Mouse (Mus musculus) left cerebral cortex, postnatal 4 days (tissue): Measurements from ENCODE around the gene Nodal. TPM values are rescaled to one million over a fixed set of nuclear protein-coding genes. Genes with fewer than 3 reads are reported as not detected.

Source experiments
- DNase-seq: peaks from one replicate; pipeline ENCODE4 v3.0.0-alpha.2; 2022
- intact Hi-C: fragments of 180-260 bp; cut with DNase I; formaldehyde crosslinking; loops from one replicate; pipeline ENCODE4 v1.15.1; 2025
- total RNA-seq, 2 experiments: library from RNA; stranded (reverse); gene quantifications; 2 replicates each; pipeline ENCODE4 v1.2.3; 2021

Nodal gene
- total RNA-seq, result under 1 TPM in 1 of 2 experiments, not detected in 1; 0.18 TPM

DNA sequence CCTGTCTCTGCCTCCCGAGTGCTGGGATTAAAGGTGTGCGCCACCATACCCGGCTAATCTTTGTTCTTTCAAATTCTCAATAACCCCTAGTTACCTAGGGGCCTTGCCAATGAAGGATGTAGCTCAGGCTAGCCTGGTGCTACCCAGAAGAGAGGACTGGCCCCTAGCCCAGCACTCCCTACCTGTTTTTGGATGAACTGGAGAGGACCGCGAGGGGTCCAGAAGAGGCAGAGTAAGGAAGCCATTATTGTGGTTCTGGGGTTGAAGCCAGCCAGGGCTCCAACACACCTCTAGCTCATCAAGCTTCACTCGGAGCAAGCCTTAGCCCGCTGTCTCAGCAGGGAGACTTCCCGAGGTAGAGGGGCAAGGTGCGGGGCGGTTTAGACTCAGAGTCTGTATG, at the start of gene Nodal:
Gene Nodal (plus strand): TSS at position 301 of the 400 bp plus-strand sequence.
- no peak for DNase-seq
- intact Hi-C loops, result no loop called here

DNA sequence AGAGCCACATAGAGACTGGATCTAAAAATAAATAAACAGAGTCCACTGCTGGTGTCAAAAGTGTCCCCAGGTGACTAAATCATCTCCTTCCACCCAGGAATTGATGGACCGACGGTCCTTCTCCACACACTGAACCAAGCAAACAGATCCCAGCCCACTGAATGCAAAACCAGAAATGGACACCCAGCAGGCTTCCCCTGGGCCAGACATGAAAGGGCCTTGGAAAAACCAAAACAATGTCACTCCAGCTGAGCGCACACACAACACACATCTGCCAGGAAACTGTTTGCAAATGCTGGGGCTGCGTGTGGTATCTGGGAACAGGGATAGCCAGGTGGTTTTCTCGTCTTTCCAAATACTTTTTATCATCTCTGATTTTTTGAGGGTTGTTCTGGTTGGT, 48.0 kb upstream of the Nodal start:
- no peak for DNase-seq

DNA sequence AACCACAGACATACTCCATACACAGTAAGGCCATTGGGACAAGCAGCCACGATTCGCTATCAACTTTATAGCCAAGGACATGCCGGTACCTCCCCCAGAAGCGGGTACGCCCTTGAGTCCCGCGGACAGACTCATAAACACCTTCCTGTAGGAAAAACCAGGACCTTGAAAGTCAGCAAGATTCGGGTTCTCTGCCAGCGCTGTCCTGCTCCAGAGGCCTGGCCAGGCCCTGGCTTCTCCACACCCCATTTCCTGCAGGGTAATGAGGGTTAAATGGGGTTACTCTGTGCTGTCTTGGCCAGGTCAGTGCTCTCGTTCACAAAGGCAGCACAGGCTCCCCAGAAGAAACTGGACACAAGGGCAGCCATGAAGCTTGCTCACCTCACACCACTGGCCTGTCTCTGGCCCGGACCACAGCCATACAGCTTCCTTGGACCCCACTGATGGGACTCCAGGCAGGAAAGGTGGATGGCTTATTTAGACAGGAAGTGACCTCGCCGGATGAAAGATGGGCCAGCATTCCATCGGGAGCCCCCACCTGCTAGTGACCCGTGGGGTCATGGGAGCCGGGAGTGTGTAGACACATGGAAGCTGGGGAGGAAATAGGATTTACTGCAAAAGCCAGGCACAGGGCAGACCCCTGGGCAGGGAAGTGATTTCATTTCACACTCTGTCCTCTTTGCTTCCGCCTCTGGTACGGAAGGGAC, 47.3 kb upstream of the Nodal start:
- intact Hi-C loops, result no loop called here
- DNase-seq, result no peak

More for the DNA sequence above, 48.0 kb upstream of the Nodal start:
- intact Hi-C loops, result no loop called here

DNA sequence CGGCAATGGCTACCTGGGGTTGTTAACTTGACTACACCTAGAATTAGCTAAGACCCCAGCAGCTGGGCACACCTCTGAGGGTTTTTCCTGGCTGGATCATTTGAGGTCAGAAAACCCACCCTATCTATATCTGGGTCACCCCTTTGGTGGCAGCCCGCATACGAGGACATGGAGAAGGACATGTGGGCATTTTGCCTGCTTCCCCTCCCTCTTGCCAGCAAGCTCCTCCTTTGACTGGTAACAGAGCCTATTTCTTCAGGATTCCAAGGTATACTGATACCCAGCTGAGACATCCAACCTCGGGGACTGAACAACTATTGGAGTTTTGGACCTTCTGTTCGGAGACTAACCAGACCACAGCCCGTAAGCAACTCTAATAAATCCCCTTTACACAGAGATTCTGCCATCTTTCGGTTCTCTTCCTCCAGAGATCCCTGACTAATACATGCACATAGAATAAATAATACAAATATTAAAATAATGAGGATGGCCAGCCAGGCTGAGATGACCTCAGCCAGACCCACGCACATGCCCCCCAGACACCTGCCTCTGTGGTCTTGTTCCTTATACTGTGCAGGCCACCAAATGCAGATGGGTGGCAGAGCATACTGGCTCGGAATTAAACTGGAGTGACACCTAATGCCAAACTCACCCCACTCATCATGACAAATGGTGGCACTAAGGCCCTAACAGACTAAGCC, 45.7 kb upstream of the Nodal start:
- no peak for DNase-seq
- intact Hi-C loops, result no loop called here

DNA sequence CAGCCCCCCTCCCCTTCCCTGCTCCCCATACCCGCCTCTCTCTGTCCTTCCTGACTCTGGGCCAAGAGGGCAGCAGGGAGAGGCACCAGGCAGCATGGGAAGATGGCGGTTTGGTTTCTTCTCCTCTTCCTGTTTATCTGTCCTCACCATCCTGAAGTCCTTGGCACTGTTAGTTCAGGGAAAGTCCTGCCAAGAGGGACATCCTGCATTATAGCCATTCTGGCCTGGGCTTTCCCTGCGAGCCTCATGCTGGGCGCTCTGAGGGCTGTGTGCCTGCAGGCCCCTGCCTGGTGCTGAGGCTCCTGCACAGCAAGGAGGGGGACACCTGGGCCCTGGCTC, 45.2 kb upstream of the Nodal start:
- intact Hi-C loops, result no loop called here
- peak; percentile 90 for DNase-seq

DNA sequence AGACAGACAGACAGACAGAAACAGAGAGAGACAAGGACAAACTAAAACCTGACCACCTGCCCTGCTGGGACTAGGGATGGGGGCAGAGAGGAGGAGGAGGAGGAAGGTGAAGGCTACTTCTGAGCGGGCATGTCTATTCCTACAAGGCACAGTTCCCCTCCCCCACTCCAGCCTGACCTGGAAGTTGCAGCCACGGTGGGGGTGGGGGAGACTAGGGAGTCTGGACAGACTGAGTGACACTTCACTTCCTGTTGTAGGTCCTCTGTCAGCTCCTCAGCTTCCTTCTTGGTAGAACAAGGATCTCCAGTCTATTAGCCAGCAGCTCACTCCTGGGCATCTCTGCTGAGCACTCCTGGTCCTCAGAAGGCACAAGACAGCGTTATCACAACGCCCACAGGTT, 43.7 kb upstream of the Nodal start:
- no peak for DNase-seq
- intact Hi-C loops, result no loop called here

DNA sequence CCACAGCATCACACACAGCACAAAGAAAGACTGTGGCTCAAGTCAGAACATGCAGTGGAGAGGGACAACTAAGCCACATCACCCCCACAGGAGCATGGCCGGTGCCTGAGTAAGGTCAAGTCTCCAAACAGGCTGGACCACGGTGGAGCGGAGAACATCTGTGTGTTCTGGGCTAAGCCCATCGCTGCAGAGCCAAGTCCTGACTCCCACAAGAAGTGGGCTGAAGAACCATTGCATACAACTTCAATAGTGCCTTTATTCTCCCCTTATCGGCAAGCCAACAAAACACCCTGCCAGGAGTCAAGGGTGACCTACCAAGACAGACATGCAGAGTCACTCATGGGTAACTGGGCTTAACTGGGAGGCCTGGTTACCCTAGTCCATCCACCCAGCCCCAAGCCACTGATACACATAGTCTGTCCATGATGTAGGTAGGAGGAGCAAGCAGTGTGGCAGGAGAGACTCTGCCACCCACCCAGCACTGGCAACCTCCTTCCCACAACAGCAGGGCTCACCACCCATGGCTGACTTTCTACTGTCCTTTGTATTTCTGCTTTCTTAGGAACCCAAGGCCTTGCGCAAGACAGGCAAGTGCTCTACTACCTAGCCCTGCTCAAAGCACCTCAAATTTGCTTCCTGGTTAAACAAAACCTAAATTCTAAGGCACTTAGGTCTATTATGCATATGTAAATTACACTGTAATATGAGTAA, 42.8 kb upstream of the Nodal start:
- intact Hi-C loops, result no loop called here
- no peak for DNase-seq

DNA sequence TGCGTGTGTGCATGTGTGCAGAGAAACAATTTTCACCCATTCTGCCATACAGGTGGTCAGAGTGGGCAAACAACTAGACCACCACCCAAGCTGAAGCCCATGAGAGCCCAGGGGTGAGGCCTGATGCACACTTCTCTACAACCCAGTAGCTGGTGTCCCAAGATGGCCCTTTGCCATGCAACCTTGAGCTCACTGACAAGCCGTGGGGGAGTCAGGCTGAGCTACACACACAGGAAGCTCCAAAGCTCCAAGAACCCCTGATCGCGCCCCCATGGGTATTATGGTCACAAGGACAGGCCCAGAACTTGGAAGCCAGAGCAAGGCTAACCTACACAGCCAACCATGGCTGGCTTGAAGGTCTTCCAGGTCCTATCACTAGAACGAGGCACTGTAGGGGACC, 39.7 kb upstream of the Nodal start:
- intact Hi-C loops, result no loop called here
- DNase-seq, result no peak

DNA sequence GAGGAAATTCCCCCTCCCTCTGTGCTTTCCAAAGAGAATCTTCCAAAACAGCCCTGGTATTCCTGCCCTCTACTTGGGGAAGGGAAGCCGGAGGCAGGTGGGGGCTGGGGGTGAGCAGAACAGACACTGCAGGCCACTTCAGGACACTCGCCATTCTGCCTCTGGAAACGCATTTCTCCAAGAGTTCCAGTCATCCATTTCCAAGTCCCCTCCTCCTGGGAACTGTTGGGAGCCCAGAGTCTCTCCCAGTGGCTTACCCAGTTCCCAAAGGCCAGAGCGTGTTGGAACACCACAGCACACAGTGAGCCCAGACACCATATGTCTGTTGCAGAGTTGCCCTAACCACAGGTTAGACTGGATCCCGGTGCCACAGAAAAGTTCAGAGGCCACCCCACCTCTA, 39.1 kb upstream of the Nodal start:
- DNase-seq, result no peak
- intact Hi-C loops, result no loop called here

DNA sequence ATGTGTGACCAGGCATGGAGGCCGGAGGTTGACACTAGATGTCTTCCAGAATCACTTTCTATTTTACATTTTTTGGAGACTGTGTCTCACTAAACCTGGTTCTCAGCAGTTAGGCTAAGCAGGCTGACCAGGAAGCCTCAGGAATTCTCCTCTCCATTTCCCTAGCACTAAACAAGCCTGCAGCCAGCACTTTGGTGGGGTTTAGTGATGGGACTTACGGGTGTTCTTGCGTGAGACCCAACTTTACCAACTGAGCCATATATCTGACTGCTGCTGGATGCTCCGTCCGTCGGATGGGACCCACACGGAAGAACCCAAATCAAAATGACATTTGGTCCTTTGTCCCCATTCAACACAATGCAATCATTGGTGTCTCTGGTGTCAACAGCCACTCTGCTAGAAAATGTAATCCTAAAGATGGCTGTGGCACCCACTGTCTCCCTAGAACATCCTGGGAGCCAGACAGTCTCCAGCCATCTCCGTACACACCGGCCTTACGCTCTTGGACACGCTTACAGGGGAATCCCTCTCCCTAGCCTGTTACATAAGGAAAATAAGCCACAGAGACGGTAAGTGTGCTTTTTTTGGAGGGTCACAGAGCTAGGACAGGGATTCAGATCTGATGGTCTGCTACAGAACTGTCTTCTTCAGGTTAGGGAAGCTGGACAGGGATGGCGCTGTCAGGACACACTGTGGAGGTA, 38.3 kb upstream of the Nodal start:
- DNase-seq, result no peak
- intact Hi-C loops, result no loop called here

DNA sequence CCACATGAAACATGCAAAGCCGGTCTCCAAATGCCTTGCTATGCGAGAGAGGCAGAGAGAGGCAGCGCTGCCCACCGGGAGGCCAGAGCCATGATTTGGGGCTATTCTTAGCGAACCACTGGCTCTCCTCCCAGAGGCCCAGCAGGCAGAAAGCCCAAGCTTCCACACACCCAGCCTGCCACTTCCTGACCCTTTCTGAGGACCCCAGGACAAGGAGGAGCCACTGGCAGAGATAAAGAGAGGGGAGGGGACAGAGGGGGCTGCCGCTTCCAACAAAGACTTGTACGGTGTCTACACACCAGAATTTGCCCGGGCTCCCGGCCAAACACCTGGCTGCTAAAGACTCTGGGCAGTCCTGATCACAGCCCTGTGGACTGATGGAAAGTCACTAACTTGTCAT, 37.6 kb upstream of the Nodal start:
- intact Hi-C loops, result no loop called here
- peak; percentile 67 for DNase-seq

DNA sequence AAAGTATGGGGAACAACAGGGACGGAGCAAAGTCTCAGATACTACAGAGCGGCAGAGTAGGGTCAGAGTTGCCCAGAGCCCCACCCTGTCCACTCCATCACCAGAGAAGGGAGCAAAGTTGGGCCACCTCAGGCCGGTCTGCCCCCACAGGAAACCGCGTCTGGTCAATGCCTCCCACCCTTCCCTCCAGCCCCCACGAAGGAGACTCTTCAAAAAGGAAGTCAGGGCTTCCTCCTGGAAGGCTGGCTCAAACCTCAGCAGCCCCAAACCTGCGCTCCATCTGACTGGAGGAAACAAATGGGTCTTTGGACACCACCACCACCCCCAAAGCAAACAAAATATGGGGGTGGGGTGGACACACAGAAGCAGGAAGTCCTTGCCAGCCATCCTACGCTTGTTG, 35.9 kb upstream of the Nodal start:
- intact Hi-C loops, result no loop called here
- DNase-seq, result no peak

DNA sequence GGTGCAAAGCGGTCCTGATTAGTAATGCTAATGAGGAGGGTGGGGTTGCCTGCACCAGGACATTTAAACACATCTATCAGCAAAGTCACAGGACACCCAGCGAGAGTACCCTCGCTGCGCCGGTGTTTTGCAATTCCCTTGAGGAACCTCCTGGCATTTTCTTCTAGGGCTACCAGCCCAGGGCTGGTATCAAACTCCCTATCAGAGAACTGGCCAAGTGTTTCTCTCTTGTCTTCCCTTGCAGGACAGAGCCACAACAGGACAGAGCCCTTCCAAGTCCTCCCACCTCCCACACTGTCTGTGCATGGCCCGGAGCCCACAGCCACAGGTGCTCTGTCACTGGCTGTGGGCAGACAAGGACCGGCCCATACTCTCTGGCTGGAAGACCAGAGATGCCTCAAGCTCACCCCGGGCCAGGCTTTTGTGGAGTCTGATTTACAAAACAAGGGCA, 35.5 kb upstream of the Nodal start:
- intact Hi-C loops, result no loop called here

DNA sequence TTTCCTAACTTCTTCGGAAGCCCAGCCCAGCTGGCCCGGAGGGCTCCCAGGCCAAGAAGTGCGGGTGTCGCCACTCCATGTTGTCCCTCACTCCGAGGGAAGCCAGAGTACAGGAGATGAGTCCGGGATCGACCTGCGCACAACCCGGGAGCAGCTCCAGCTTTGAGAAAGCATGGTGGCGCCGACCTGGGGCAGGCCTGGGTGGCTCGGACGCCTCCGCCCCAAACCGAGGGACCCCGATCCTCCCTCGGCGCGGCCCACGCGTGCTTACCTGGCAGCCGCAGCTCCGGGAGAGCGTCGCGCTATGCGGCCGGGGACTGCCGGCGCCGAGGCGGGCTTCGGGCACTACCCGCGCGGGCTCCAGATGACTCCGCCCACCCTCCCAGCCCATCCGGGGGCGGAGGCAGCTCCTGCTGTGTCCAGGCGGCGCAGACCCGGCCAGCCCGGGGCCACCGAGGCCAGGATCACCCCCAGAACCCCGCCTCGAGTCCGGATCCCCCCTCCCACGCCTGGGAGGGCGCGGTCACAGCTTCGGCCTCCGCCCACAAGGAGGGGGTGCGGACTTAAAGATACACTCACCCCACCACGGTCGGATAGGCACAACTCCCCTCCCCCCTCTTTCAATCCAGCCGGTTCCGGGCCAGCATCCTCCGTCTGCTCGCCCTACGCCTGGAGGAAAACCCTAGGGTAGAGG, 34.6 kb upstream of the Nodal start, which contains the start of gene Pald1:
Gene Pald1 (minus strand): TSS at position 510 of the 694 bp plus-strand sequence.
- peak; percentile 86 for DNase-seq
- intact Hi-C loops, result no loop called here

More for the DNA sequence above, 35.5 kb upstream of the Nodal start:
- DNase-seq, result peak; percentile 48

DNA sequence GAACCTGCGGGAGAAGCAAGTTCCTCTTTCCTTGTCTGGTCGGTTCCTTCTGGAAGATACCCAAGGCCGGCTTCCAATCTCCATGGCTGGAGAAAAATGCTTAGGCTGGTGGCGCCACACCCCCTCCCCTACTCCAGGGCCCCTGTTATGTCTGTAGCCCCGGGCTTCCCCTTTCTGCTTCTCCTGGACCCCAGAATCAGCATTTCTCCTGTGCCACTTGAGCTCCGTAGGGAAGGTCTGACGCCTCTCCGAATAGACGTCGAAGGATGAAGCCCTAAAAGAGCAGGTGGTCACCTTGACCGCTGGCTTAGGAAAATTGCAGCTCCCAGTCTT, 34.1 kb upstream of the Nodal start:
- intact Hi-C loops, result no loop called here
- no peak for DNase-seq

DNA sequence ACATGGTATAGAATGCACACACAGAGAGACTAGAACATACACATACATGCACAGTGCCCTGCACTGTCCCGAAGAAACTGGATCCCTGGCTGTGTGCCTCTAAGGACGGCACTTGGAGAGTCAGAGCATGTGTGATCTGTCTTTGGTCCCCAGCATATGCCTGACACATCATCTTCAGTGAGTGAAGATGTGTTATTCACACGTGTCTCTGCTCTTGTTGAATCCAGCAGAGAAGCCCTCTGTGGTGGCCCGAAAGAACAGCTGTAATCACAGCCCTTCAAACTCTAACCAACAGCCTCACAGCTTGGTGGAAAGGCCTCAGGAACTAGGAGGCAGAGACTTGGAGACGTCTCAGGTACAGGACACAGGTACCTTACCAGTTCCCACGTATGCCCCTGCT, 32.6 kb upstream of the Nodal start:
- intact Hi-C loops, result no loop called here
- DNase-seq, result no peak

DNA sequence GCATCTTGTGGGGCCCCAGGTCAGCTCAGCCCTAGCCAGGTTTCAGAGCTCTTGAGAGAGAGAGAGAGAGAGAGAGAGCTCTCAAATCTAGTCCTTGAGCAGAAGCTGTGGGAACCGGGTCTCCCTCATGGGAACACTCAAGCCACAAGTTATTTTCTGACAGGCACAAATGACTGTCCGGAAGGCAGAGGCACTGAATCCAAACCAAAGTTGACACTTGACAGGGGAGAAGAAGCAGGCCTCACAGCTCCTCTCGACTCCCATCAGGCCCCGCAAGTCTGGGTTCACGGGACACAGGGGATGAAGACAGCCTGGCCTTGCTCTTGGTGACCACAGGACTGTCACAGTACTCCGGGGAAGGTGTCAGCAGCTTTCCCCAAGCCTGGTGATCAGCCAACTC, 31.5 kb upstream of the Nodal start:
- DNase-seq, result no peak
- intact Hi-C loops, result no loop called here

DNA sequence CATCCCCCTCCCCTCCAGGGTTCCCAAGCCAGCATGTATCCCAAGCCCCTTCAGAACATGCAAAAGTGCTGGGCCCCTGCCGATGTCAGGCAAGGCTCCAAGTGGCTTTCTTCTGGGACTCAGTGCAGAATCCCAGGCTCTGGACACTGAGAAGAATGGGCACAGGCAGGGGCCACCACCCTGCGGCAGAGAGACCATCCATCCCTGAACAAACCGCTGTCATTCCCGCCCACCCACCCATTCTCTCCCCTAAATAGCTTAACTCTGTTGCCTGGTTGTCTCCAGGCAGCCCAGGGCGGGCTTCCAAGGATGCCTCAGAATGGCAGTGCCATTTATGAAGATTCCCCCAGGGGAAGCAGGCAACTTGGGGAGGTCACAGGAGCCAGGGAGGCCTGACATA, 28.8 kb upstream of the Nodal start:
- intact Hi-C loops, result no loop called here

DNA sequence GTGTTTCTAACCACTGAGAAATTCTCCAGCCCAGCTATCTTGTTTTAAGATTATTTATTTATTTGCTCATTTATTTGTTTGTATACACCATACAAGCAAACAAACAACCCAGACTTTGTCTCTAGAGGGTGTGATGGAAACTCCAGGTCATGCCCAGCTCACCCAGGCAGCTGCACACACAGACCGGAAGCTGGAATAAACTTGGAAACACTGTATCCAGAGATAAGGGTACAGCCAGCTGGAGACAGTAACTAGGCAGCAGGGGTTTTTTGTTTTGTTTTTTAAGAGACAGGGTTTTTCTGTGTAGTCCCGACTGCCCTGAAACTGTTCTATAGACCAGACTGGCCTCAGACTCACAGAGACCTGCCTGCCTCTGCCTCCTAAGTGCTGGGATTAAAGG, 27.6 kb upstream of the Nodal start:
- intact Hi-C loops, result no loop called here
- no peak for DNase-seq

More for the DNA sequence above, 28.8 kb upstream of the Nodal start:
- DNase-seq, result peak; percentile 71

DNA sequence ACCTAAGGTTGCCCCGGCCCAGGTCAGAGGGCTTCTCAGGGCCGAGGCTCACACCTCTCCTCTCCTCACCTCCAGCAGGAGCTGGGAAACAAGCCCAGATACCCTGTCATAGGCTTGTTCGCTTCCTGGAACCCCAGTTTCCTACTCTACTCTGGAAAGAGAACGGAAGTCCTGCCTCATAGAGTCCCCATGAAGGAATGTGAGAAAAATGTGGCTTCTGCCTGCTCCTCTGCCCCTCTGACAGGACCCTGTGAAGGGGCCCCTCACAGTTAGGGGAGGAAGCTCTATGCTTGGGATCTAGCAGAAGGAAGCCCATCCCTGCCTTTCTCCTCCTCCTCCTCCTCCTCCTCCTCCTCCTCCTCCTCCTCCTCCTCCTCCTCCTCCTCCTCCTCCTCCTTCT, 25.2 kb upstream of the Nodal start:
- intact Hi-C loops, result no loop called here
- DNase-seq, result no peak
